Mouse (Mus musculus) liver, embryonic 14.5 days (tissue): ENCODE results near the gene Ehmt1.

Source experiments
- CTCF ChIP-seq: IDR thresholded peaks from 2 replicates; pipeline ENCODE4 v1.5.1; 2016; ENCODE audit warnings: antibody characterized with exemption, low read depth, control low read depth
- EP300 ChIP-seq: IDR thresholded peaks from 2 replicates; pipeline ENCODE4 v1.6.1; 2016; ENCODE audit warnings: antibody characterized with exemption, low read depth

GRCm38 (mm10) chr2:24905653-24906155 is 13.7 kb downstream of the Ehmt1 start:
- TF ChIP-seq CTCF: no peak
- TF ChIP-seq EP300: no peak
